Mouse (Mus musculus) erythroblast, embryonic 14.5 days (primary cell): ENCODE results near the gene Gnas.

ENCODE experiments used
- GATA1 ChIP-seq: IDR thresholded peaks from 2 replicates; pipeline ENCODE4 v1.6.1; 2012; ENCODE audit warnings: low read length, inconsistent platforms, mixed read lengths
- TAL1 ChIP-seq: IDR thresholded peaks from 3 replicates; pipeline ENCODE4 v1.6.1; 2012; ENCODE audit warnings: low read length, inconsistent platforms, mixed read lengths

- TF ChIP-seq GATA1 (no peak), TAL1 (no peak)
These were observed 16.1 kb downstream of the Gnas start for GRCm38 (mm10) chr2:174300186-174300585.
